Mouse (Mus musculus) brown adipose tissue, adult 24 weeks (tissue): ENCODE measurements around the gene Dnase2b. TPM values are rescaled to one million over a fixed set of nuclear protein-coding genes. Genes with fewer than 3 reads are reported as not detected.
A peak's percentile ranks its signal among the peaks of the same experiment; 100 is the strongest.

ENCODE experiments used
- H3K27ac ChIP-seq: fragments of 200-500 bp; replicated peaks from 2 replicates; pipeline ENCODE4 v1.5.1; 2012; ENCODE audit warnings: low read depth, mild to moderate bottlenecking, low read length
- H3K4me1 ChIP-seq: fragments of 200-500 bp; 2 replicates; pipeline ENCODE4 v1.6.1; 2012; ENCODE audit warnings: low read length, mixed read lengths; ENCODE audit not compliant: control insufficient read depth, insufficient read depth, insufficient read length
- H3K4me3 ChIP-seq: fragments of 200-500 bp; 2 replicates; pipeline ENCODE4 v1.5.1; 2012; ENCODE audit warnings: low read depth, mild to moderate bottlenecking, low read length, moderate library complexity; ENCODE audit not compliant: insufficient read depth
- polyA plus RNA-seq: library from polyadenylated mRNA; stranded (reverse); fragments of >200 nt; gene quantifications from 2 replicates; pipeline ENCODE4 v1.2.4, GENCODE M21; 2012; ENCODE audit not compliant: missing spikeins, insufficient read depth, insufficient read length

Dnase2b gene
- polyA plus RNA-seq, result not detected in 2 replicates

- Histone ChIP-seq H3K27ac (no peak within 1 kb of the TSS), H3K4me3 (no peak within 1 kb of the TSS)
Measured at GRCm38 (mm10) chr3:146615496-146615895, at the start of gene Dnase2b. TSS of gene Dnase2b (minus strand) at chr3:146615596.

GRCm38 (mm10) chr3:146661907-146662306 is 46.5 kb upstream of the Dnase2b start:
- Histone ChIP-seq H3K27ac (no peak overlapping the region), H3K4me1 (peaks cover 9% of the 10 kb centered on the region; the same call in 1 of the 2 replicates), H3K4me3 (no peak overlapping the region)

More at GRCm38 (mm10) chr3:146615496-146615895, at the start of gene Dnase2b:
- no peaks in the 10 kb centered on the region for H3K4me1 ChIP-seq

GRCm38 (mm10) chr3:146661001-146661400 is 45.6 kb upstream of the Dnase2b start:
- Histone ChIP-seq H3K4me1 (peaks cover 9% of the 10 kb centered on the region; the same call in 1 of the 2 replicates), H3K27ac (peak overlapping the region; percentile 46; the same call in 1 of the 2 replicates), H3K4me3 (no peak overlapping the region)

- Histone ChIP-seq H3K27ac (no peak overlapping the region), H3K4me3 (no peak overlapping the region), H3K4me1 (peaks cover 9% of the 10 kb centered on the region; the same call in 1 of the 2 replicates)
Measured at GRCm38 (mm10) chr3:146659321-146659720, 43.9 kb upstream of the Dnase2b start.

GRCm38 (mm10) chr3:146658061-146658639 is 42.8 kb upstream of the Dnase2b start:
- Histone ChIP-seq H3K4me1 (peaks cover 9% of the 10 kb centered on the region; the same call in 1 of the 2 replicates), H3K27ac (no peak overlapping the region), H3K4me3 (no peak overlapping the region)

GRCm38 (mm10) chr3:146657433-146657832 is 42.0 kb upstream of the Dnase2b start:
- peaks cover 9% of the 10 kb centered on the region; the same call in 1 of the 2 replicates for H3K4me1 ChIP-seq
- H3K27ac ChIP-seq, result no peak overlapping the region

GRCm38 (mm10) chr3:146655111-146655577 is 39.7 kb upstream of the Dnase2b start:
- no peak overlapping the region for H3K4me3 ChIP-seq
- 0 out of 2 replicates have a peak overlapping the region, but pooled peaks have one; percentile 16 for H3K27ac ChIP-seq

More at GRCm38 (mm10) chr3:146657433-146657832, 42.0 kb upstream of the Dnase2b start:
- H3K4me3 ChIP-seq, result no peak overlapping the region

GRCm38 (mm10) chr3:146653692-146654091 is 38.3 kb upstream of the Dnase2b start:
- Histone ChIP-seq H3K4me3 (no peak overlapping the region), H3K27ac (no peak overlapping the region), H3K4me1 (no peaks in the 10 kb centered on the region)

More at GRCm38 (mm10) chr3:146655111-146655577, 39.7 kb upstream of the Dnase2b start:
- H3K4me1 ChIP-seq, result no peaks in the 10 kb centered on the region

- no peak overlapping the region for H3K4me3 ChIP-seq
- H3K4me1 ChIP-seq, result no peaks in the 10 kb centered on the region
- no peak overlapping the region for H3K27ac ChIP-seq
Measured at GRCm38 (mm10) chr3:146652431-146652830, 37.0 kb upstream of the Dnase2b start.

- no peaks in the 10 kb centered on the region for H3K4me1 ChIP-seq
- H3K4me3 ChIP-seq, result no peak within 1 kb of the TSS
- H3K27ac ChIP-seq, result no peak within 1 kb of the TSS
Measured at GRCm38 (mm10) chr3:146651217-146651616, 35.8 kb upstream of the Dnase2b start, which contains the start of gene 4930503B20Rik. TSS of gene 4930503B20Rik (minus strand) at chr3:146651317.

- Histone ChIP-seq H3K4me1 (no peaks in the 10 kb centered on the region), H3K27ac (no peak overlapping the region)
Measured at GRCm38 (mm10) chr3:146650716-146651115, 35.3 kb upstream of the Dnase2b start.

GRCm38 (mm10) chr3:146649311-146649894 is 34.0 kb upstream of the Dnase2b start:
- Histone ChIP-seq H3K27ac (no peak overlapping the region), H3K4me3 (no peak overlapping the region), H3K4me1 (no peaks in the 10 kb centered on the region)

More at GRCm38 (mm10) chr3:146650716-146651115, 35.3 kb upstream of the Dnase2b start:
- H3K4me3 ChIP-seq, result no peak overlapping the region

GRCm38 (mm10) chr3:146641818-146642427 is 26.5 kb upstream of the Dnase2b start:
- H3K4me1 ChIP-seq, result no peaks in the 10 kb centered on the region
- no peak overlapping the region for H3K27ac ChIP-seq
- H3K4me3 ChIP-seq, result no peak overlapping the region

GRCm38 (mm10) chr3:146632506-146632905 is 17.1 kb upstream of the Dnase2b start:
- Histone ChIP-seq H3K4me1 (no peaks in the 10 kb centered on the region), H3K4me3 (no peak overlapping the region), H3K27ac (no peak overlapping the region)
